Mouse (Mus musculus): ENCODE measurements around the gene 2900026A02Rik.

- peak; percentile 83 for TF ChIP-seq CTCF (IDR thresholded peaks at IDR 0.05; ENCODE audit: low read depth)
- TF ChIP-seq EP300 (optimal IDR thresholded peaks at IDR 0.05), result no peak
These were observed 129.9 kb downstream of the 2900026A02Rik start for GRCm38 (mm10) chr5:113091162-113091561.
